Mouse (Mus musculus): ENCODE measurements at regions not wholly inside any gene's neighbourhood (a gene's known extent, or its start where the extent isn't known, plus 50 kb on each side); places are given as distances from the start of the nearest gene placed in this dataset.

DNA sequence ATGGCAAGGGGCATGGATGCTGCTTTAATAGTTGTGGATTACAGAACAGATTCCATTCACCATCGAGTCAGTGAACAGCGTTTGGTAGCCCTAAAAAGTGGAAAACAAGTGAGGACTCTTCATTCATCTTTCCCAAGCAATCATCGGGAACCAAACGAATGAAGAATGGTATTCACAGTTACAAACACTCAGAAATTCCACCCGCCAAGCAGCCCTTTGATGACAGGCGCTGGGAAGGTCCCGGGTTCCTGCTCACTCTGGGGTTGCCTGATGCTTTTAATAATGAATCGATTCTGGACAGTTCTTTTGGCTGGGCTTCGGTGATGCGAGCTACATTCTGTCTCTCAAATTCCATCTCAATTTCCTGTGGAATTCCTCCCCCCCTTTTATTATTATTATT is 110.9 kb downstream of the Bod1 start:
- TF ChIP-seq USF1 (IDR thresholded peaks at IDR 0.05; ENCODE audit: low read depth) (no peak), POLR2A (IDR thresholded peaks at IDR 0.05; ENCODE audit: insufficient read length, low read depth) (no peak), CEBPB (IDR thresholded peaks at IDR 0.05; ENCODE audit: insufficient read depth, poor library complexity, severe bottlenecking) (no peak), SRF (IDR thresholded peaks at IDR 0.05; ENCODE audit: control insufficient read depth, insufficient read length, low read depth) (no peak)
